Mouse (Mus musculus) MEL (cell line): Measurements from ENCODE around the gene Trio.

Experiments
- CHD2 ChIP-seq: IDR thresholded peaks from 2 replicates; pipeline ENCODE4 v1.6.1; 2011; ENCODE audit warnings: low read length, improper control_type of control experiment
- CTCF ChIP-seq, 3 experiments: IDR thresholded peaks in 2 of 3; conservative IDR thresholded peaks in 1 of 3; 2 replicates each; pipeline ENCODE4 v1.5.1; 2011 to 2012; ENCODE audit warnings: low read length in 3 of 3, low read depth in 2 of 3, mild to moderate bottlenecking in 2 of 3, improper control_type of control experiment in 1 of 3, inconsistent platforms in 1 of 3, mixed read lengths in 1 of 3, moderate library complexity in 1 of 3; ENCODE audit not compliant: control insufficient read depth in 1 of 3, insufficient read depth in 1 of 3, poor library complexity in 1 of 3, severe bottlenecking in 1 of 3
- ELF1 ChIP-seq: IDR thresholded peaks from 2 replicates; pipeline ENCODE4 v1.6.1; 2014; ENCODE audit warnings: low read depth, mild to moderate bottlenecking, inconsistent platforms, low read length, improper control_type of control experiment, moderate library complexity
- HCFC1 ChIP-seq: IDR thresholded peaks from 2 replicates; pipeline ENCODE4 v1.6.1; 2012; ENCODE audit warnings: low read depth, mild to moderate bottlenecking, inconsistent platforms, low read length, improper control_type of control experiment, moderate library complexity
- MAFK ChIP-seq: IDR thresholded peaks from 2 replicates; pipeline ENCODE4 v1.6.1; 2011; ENCODE audit warnings: low read depth, mild to moderate bottlenecking, low read length, improper control_type of control experiment, borderline replicate concordance
- MAZ ChIP-seq: IDR thresholded peaks from 2 replicates; pipeline ENCODE4 v1.6.1; 2012; ENCODE audit warnings: low read depth, mild to moderate bottlenecking, inconsistent platforms, low read length, improper control_type of control experiment
- MYC ChIP-seq: IDR thresholded peaks from 2 replicates; pipeline ENCODE4 v1.6.1; 2011; ENCODE audit warnings: low read depth, mild to moderate bottlenecking, low read length, improper control_type of control experiment, moderate library complexity
- NRF1 ChIP-seq: IDR thresholded peaks from 2 replicates; pipeline ENCODE4 v1.6.1; 2014; ENCODE audit warnings: low read depth, mild to moderate bottlenecking, inconsistent platforms, low read length, improper control_type of control experiment, moderate library complexity; ENCODE audit not compliant: poor library complexity, insufficient read depth, severe bottlenecking
- POLR2A ChIP-seq, 2 experiments: IDR thresholded peaks; 2 replicates each; pipeline ENCODE4 v1.6.1; 2011 to 2012; ENCODE audit warnings: low read length in 2 of 2, mild to moderate bottlenecking in 2 of 2, control low read depth in 1 of 2, improper control_type of control experiment in 1 of 2, low read depth in 1 of 2, moderate library complexity in 1 of 2; ENCODE audit not compliant: control insufficient read depth in 1 of 2, insufficient read depth in 1 of 2, poor library complexity in 1 of 2
- SIN3A ChIP-seq: IDR thresholded peaks from 2 replicates; pipeline ENCODE4 v1.6.1; 2012; ENCODE audit warnings: low read length, improper control_type of control experiment, inconsistent platforms
- ZC3H11A ChIP-seq: IDR thresholded peaks from 2 replicates; pipeline ENCODE4 v1.6.1; 2012; ENCODE audit warnings: low read depth, mild to moderate bottlenecking, inconsistent platforms, low read length, improper control_type of control experiment

- TF ChIP-seq CTCF (IDR thresholded peaks at IDR 0.05 in 2 of 3, conservative IDR thresholded peaks at IDR 0.05 in 1 of 3; ENCODE audit: control insufficient read depth in 1 of 3, insufficient read depth in 1 of 3, low read depth in 2 of 3, low read length in 3 of 3, poor library complexity in 1 of 3, severe bottlenecking in 1 of 3) (peak in 1 of 3 experiments; percentile 22; a peak in 1 of 6 replicates), NRF1 (no peak), ELF1 (no peak), CHD2 (no peak), HCFC1 (no peak), ZC3H11A (no peak), POLR2A (IDR thresholded peaks at IDR 0.05; ENCODE audit: control insufficient read depth in 1 of 2, insufficient read depth in 1 of 2, low read depth in 1 of 2, low read length in 2 of 2, poor library complexity in 1 of 2) (no peak), MAZ (no peak), SIN3A (no peak), MYC (no peak), MAFK (no peak)
Observed at GRCm38 (mm10) chr15:27947880-27948279, 77.8 kb downstream of the Trio start.
